Mouse (Mus musculus): ENCODE results near the gene Dnajc1.
A peak's percentile ranks its signal among the peaks of the same experiment; 100 is the strongest.

Dnajc1 gene

DNA sequence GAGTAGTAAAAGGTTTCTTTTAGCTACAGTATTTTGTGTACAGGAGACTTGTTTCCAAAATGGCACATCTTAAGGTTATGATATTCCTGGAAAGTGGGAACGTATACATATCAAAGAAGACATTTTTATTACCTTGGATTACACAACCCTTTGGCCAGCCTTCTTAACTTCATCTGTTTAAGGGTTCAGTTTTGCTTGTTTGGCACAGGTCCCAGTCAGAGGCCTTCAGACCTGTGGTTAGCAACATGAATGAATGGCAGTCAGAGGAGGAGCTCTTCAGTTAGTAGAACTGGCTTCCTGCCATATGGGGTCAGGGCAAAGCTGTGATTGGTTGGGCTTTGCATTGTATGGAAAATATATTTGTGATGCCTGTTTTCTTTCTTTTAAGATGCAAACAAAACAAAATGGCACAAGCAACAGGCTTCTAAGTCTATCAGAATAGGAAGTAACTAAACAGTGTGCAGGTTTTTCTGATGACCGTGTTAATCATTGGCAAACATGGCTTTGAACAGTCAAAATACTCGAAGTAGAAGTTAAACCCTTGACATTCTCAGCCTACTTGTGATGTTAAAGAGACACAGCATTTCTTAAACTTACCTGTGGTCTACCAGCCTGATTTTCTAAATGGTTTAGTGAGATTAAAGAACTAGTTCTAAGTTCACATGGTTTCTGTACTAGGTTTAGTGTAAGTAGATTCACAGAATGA lies 196.8 kb downstream of the Dnajc1 start:
- DNase-seq, result peak; percentile 62 to 82

- DNase-seq, result no peak
Observed at GRCm38 (mm10) chr2:18195285-18195684, 197.3 kb downstream of the Dnajc1 start.

DNA sequence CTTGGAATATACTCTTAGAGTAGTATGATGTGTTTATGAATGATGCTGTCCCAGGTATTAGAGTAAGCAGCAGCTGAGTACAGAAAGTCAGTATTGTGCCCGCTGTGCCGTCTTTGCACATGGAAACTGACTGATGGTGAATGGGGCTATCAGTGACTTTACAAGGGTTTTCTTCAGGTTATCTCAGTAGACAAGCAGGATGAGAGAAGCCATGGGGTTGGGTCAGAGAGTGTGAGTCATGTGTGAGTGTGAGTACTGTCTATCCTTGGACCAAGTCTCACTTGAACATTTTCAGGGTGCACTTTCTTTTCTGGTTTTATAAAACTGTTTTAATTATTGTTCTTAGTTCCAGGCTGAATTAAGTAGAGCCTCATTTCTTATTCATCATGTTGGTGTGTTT lies 204.3 kb downstream of the Dnajc1 start:
- no peak for DNase-seq

GRCm38 (mm10) chr2:18183079-18183478 lies 209.6 kb downstream of the Dnajc1 start:
- no peak for DNase-seq

- DNase-seq, result peak in 1 of 2 experiments; percentile 5
Observed at GRCm38 (mm10) chr2:18181631-18182030, 211.0 kb downstream of the Dnajc1 start.

- DNase-seq, result no peak
Observed at GRCm38 (mm10) chr2:18180323-18180722, 212.3 kb downstream of the Dnajc1 start.

DNA sequence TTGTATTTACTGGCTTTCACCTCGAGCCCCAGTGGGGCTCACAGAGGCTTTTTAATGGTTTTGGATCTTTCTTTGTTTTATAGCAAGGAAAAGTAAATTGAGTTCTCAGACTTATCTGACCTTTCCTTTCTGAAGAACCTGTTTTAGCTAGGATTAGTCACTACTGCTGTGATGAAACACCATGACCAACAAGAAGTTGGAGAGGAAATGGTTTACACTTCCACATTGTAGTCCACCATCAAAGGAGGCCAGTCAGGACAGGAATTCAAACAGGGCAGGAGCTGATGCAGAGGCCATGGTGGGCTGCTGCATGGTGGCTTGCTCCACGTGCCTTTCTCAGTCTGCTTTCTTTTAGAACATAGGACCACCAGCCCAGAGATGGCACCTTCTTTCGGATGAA lies 216.4 kb downstream of the Dnajc1 start:
- DNase-seq, result peak in 1 of 2 experiments; percentile 16

GRCm38 (mm10) chr2:18175234-18175633 lies 217.4 kb downstream of the Dnajc1 start:
- DNase-seq, result no peak

- no peak for DNase-seq
Observed at GRCm38 (mm10) chr2:18169174-18169948, 223.3 kb downstream of the Dnajc1 start.

DNA sequence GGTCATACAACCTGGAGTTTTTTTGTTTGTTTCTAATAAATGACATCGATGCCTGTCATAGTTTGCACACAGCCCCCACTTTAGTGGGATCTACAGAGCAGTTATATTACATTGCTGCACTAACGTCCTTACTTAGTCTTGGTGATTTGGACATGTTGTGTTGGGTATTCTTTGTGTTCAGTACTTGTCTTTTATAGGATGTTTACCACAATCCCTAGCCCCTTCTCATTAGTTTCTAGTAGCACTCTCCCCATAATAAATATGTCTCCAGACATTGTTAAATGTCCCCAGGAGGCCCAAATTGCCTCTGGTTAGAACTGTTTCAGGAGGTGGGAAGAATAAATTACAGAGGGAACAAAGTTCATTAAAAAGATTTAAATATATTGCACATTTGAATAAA lies 227.1 kb downstream of the Dnajc1 start:
- no peak for DNase-seq

GRCm38 (mm10) chr2:18160992-18161391 lies 231.6 kb downstream of the Dnajc1 start:
- no peak for DNase-seq

DNA sequence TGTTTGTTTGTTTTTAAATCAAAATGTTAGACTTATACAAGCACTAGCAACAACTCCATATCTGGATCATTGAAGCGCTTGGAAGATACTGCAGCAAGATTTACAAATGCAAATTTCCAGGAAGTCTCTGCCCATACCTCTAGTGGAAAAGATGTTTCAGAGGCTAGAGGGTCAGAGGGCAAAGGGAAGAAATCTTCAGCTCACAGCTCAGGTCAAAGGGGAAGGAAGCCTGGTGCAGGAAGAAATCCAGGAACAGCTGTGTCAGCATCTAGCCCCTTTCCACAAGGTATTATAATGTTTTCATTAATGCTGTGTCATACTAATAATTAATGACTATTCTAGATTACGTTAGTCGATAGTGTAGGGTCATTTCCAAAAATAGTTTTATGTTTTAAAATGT lies 233.2 kb downstream of the Dnajc1 start:
- no peak for DNase-seq

- no peak for DNase-seq
Observed at GRCm38 (mm10) chr2:18156131-18156530, 236.5 kb downstream of the Dnajc1 start.

Measured in lung, adult 18-20 months (tissue).